In genomic region chr2:26646643-26647293, GRCm38 (mm10) we compare ENCODE assay signal across 7 mouse cellular contexts. TPM values are rescaled to one million over a fixed set of nuclear protein-coding genes. Genes with fewer than 3 reads are reported as not detected.
DNase-seq lines count a peak whose midpoint lies in the region; ATAC-seq and TF ChIP-seq lines count a peak whose summit lies in the region.

No protein-coding gene starts in this region.

- H3K4me3 ChIP-seq in hindbrain, embryonic 15.5 days, result no peak overlapping the region
- no peak overlapping the region for H3K4me3 ChIP-seq in left cerebral cortex, adult 2 months

- no peak overlapping the region for H3K9ac ChIP-seq in hindbrain, embryonic 15.5 days

- H3K27ac ChIP-seq in hindbrain, embryonic 15.5 days (replicated peaks), result no peak overlapping the region
- no peak overlapping the region for H3K27ac ChIP-seq in left cerebral cortex, adult 2 months

- intact Hi-C loops in left cerebral cortex, adult 2 months (cut with DNase I), result loop anchor here (5.0 kb wide), 2 partner anchors 391 to 591 kb away; no protein-coding TSS in a partner anchor

- no peaks in the 10 kb centered on the region for H3K9me3 ChIP-seq in hindbrain, embryonic 15.5 days

- ATAC-seq in activated CD4-positive, CD25-positive, alpha-beta regulatory T cell, adult 4 months, result peak; percentile 96
- peak; percentile 98 for ATAC-seq in hindbrain, embryonic 15.5 days (ENCODE audit: low FRiP score, low read depth)
- peak; percentile 99 for ATAC-seq in megakaryocyte progenitor cell, adult 5-6 weeks (replicated peaks; ENCODE audit: poor library complexity)

- peak; percentile 76 to 85 for DNase-seq in cerebellum, postnatal 14 days
- peak; percentile 67 for DNase-seq in gastrocnemius, adult 18-20 months (ENCODE audit: low spot score)
- peak in 1 of 2 experiments; percentile 62 for DNase-seq in left cerebral cortex, adult 2 months (ENCODE audit: extremely low spot score in 1 of 2, low spot score in 2 of 2)
- peak; percentile 70 for DNase-seq in right cerebral cortex, postnatal 14 days

- H3K4me1 ChIP-seq in hindbrain, embryonic 15.5 days (replicated peaks), result no peaks in the 10 kb centered on the region

- 19% methylated on average over 3 of the region's 3 CpGs for WGBS in hindbrain, embryonic 15.5 days

- TF ChIP-seq CTCF in left cerebral cortex, adult 2 months (IDR thresholded peaks at IDR 0.05), result peak; percentile 79

- H3K4me2 ChIP-seq in hindbrain, embryonic 15.5 days, result no peak overlapping the region

- no peaks in the 10 kb centered on the region for H3K36me3 ChIP-seq in hindbrain, embryonic 15.5 days

- H3K27me3 ChIP-seq in hindbrain, embryonic 15.5 days, result no peaks in the 10 kb centered on the region

RNA-seq across cellular contexts. Expression of gene Fam69b, which starts 18.5 kb away (rescaled TPM):
- polyA plus RNA-seq in activated CD4-positive, CD25-positive, alpha-beta regulatory T cell, adult 4 months (2017; shearing (Covaris generic)), result 1 to 10 TPM in 1 of 2 experiments, under 1 TPM in 1; 0.90 to 2.1 TPM
- 1 to 10 TPM; 1.9 TPM for total RNA-seq in gastrocnemius, adult 18-20 months (2021)
- 138 and 152 TPM in 2 replicates for polyA plus RNA-seq in hindbrain, embryonic 15.5 days (2015; fragmentation: Nextera tagmentation; extraction: Ambion mirVana)
- 10 to 100 TPM; 72.4 to 78.9 TPM for total RNA-seq in left cerebral cortex, adult 2 months (2021)
- total RNA-seq in megakaryocyte progenitor cell, adult 5-6 weeks (2015), result 2.8 and 4.8 TPM in 2 replicates
- 9.2 and 9.4 TPM in 2 replicates for total RNA-seq in megakaryocyte progenitor cell, adult 5-6 weeks (2017)

RNA-seq across cellular contexts. Expression of gene Lcn4, which starts 24.3 kb away (rescaled TPM):
- under 1 TPM; 0.89 to 0.96 TPM for polyA plus RNA-seq in activated CD4-positive, CD25-positive, alpha-beta regulatory T cell, adult 4 months (2017; shearing (Covaris generic))
- total RNA-seq in gastrocnemius, adult 18-20 months (2021), result not detected
- not detected in 2 replicates for polyA plus RNA-seq in hindbrain, embryonic 15.5 days (2015; fragmentation: Nextera tagmentation; extraction: Ambion mirVana)
- total RNA-seq in left cerebral cortex, adult 2 months (2021), result not detected
- 0.30 and 1.6 TPM in 2 replicates for total RNA-seq in megakaryocyte progenitor cell, adult 5-6 weeks (2015)
- total RNA-seq in megakaryocyte progenitor cell, adult 5-6 weeks (2017), result not detected in 2 replicates

RNA-seq across cellular contexts. Expression of gene Agpat2, which starts 42.6 kb away (rescaled TPM):
- polyA plus RNA-seq in activated CD4-positive, CD25-positive, alpha-beta regulatory T cell, adult 4 months (2017; shearing (Covaris generic)), result 10 to 100 TPM in 1 of 2 experiments, 1 to 10 TPM in 1; 8.2 to 11.0 TPM
- 1 to 10 TPM; 6.3 to 7.5 TPM for total RNA-seq in gastrocnemius, adult 18-20 months (2021)
- polyA plus RNA-seq in hindbrain, embryonic 15.5 days (2015; fragmentation: Nextera tagmentation; extraction: Ambion mirVana), result 6.1 and 6.6 TPM in 2 replicates
- total RNA-seq in left cerebral cortex, adult 2 months (2021), result 1 to 10 TPM; 1.3 to 1.8 TPM
- total RNA-seq in megakaryocyte progenitor cell, adult 5-6 weeks (2015), result 47.8 and 50.3 TPM in 2 replicates
- total RNA-seq in megakaryocyte progenitor cell, adult 5-6 weeks (2017), result 43.5 and 52.3 TPM in 2 replicates

Comparison
In these comparisons a context has a peak if more than half of its experiments do, and no peak if none do; other contexts are left out.
1. RNA of gene Fam69b, which starts 18.5 kb away (total RNA-seq): 72.4 to 78.9 TPM in left cerebral cortex, adult 2 months; 2.8 to 9.4 TPM in megakaryocyte progenitor cell, adult 5-6 weeks and 1.9 TPM in gastrocnemius, adult 18-20 months; every median in the first group is over 4 times any median in the second.
2. RNA of gene Agpat2, which starts 42.6 kb away (total RNA-seq): 43.5 to 52.3 TPM in megakaryocyte progenitor cell, adult 5-6 weeks; 6.3 to 7.5 TPM in gastrocnemius, adult 18-20 months and 1.3 to 1.8 TPM in left cerebral cortex, adult 2 months; every median in the first group is over 4 times any median in the second.
3. Peak in every context shown above with its lines, with median percentiles within 50 percentile points of each other: ATAC-seq.